Mouse (Mus musculus) v-Abl transformed pro-B cells (cell line): ENCODE measurements around the gene Cemip2.

ENCODE experiments used
- in situ Hi-C, 2 experiments: fragments of 400-800 bp; cut with MboI; formaldehyde crosslinking; loops; one replicate each; pipeline ENCODE4 v1.15.1; 2025; ENCODE audit not compliant: unreplicated experiment in 2 of 2

The Cemip2 gene

DNA sequence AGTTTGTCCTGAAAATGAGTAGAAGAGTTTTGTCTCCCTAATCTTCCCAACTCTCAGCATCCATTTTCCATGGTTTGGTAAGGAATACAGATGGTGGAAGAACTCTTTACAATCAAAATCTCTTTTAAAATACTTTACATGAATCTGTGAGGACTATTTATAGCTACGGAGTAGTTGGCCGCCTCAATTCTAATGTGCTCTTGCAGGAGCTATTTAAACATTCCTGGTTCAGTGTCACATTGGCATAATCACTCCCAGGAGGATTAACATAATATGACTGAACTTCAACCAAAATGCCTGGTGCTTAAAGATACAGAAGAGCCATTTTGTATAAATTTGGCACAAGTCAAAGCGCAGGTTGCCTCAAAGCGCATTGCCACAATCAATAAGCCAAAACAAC, 2.5 kb upstream of the Cemip2 start:
- in situ Hi-C loops: no loop called here

DNA sequence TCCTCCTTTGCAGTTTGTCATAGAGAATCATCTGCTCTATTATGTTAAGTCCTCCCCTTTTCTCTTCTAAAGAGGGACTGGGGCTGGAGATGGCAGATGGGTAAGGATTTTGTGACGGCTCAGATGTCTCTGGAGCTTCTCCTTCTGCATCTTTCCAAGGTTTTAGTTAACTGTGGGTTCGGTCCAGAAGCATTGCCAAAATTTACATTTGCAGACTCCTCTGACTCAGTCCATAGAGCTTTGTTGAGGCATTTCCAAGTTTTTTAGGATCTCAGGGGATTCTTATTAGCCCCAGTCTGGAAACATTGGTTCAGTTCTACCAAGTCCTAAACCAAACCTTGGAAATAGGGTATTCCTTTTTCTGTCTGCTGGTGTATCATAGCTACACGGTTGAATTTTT, 1.5 kb upstream of the Cemip2 start:
- in situ Hi-C loops: no loop called here

GRCm38 (mm10) chr19:21777171-21777731, 891 bp upstream of the Cemip2 start:
- in situ Hi-C loops: no loop called here

- in situ Hi-C loops: no loop called here
Measured at GRCm38 (mm10) chr19:21779106-21779505, 964 bp downstream of the Cemip2 start.

- in situ Hi-C loops: no loop called here
Measured at GRCm38 (mm10) chr19:21780663-21781062, 2.5 kb downstream of the Cemip2 start.

GRCm38 (mm10) chr19:21781066-21781786, 3.1 kb downstream of the Cemip2 start:
- in situ Hi-C loops: no loop called here

- in situ Hi-C loops: no loop called here
Measured at GRCm38 (mm10) chr19:21781787-21782432, 3.8 kb downstream of the Cemip2 start.

DNA sequence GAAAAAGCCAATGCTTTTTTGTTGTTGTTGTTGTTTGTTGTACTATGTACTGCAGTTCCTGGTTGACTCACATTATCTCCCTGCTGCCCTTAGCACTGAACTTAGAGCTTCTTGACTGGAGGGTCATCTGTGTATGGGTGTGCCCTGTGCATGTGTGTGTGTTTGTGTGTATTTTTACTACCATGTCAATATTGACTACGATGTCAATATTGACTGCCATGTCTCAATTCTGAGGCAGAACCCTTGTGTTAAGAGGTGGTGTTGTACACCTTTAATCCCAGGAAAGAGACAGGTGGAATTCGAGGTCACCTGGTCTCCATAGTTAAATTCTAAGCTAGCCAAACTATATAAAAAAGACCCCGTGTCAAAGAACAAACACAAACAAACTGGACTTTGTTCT, 5.6 kb downstream of the Cemip2 start:
- in situ Hi-C loops: no loop called here

- in situ Hi-C loops: no loop called here
Measured at GRCm38 (mm10) chr19:21784331-21785131, 6.4 kb downstream of the Cemip2 start.

DNA sequence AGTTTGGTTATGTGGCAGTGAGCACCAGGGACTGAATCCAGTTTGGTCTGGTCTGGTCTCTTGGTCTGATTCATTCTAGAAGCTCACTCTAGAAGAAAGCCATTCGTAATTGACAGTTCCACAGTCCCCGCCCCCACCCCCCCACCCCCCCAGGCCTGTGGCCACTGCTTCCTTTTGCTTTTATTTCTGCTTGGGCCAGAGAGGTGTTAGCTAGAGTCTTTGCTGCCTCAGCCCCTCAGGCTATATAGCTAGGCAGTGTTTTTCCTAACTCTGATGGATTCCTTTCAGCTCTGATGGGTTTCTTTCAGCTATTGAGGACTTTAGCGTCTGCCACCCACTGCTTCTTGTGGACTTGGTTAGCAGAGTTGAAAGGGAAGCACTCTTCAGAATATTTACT, 7.0 kb downstream of the Cemip2 start:
- in situ Hi-C loops: no loop called here

GRCm38 (mm10) chr19:21787004-21787480, 8.9 kb downstream of the Cemip2 start:
- in situ Hi-C loops: no loop called here

- in situ Hi-C loops: no loop called here
Measured at GRCm38 (mm10) chr19:21788999-21789398, 10.9 kb downstream of the Cemip2 start.

- in situ Hi-C loops: no loop called here
Measured at GRCm38 (mm10) chr19:21789676-21790075, 11.5 kb downstream of the Cemip2 start.

- in situ Hi-C loops: no loop called here
Measured at GRCm38 (mm10) chr19:21791386-21791785, 13.2 kb downstream of the Cemip2 start.

DNA sequence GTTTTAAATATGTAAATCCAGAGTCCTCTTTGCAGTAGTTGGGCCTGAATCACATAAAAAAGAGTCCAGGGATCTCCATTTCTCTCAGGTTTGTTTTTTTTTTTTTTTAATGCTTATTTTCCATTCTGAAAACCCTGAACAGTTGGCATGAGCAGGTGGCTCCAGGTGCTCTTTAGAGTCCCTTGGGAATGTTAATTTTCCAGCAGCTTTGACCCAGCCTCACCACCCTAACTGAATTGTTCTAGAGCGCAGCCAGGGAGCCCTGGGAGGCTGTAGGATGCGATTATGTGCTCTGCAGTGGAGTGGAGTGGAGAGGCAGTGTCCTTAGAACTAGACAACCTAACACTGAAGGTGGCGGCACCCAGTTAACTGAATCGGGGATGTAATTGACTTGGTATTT, 13.7 kb downstream of the Cemip2 start:
- in situ Hi-C loops: no loop called here

- in situ Hi-C loops: no loop called here
Measured at GRCm38 (mm10) chr19:21792587-21793175, 14.5 kb downstream of the Cemip2 start.

DNA sequence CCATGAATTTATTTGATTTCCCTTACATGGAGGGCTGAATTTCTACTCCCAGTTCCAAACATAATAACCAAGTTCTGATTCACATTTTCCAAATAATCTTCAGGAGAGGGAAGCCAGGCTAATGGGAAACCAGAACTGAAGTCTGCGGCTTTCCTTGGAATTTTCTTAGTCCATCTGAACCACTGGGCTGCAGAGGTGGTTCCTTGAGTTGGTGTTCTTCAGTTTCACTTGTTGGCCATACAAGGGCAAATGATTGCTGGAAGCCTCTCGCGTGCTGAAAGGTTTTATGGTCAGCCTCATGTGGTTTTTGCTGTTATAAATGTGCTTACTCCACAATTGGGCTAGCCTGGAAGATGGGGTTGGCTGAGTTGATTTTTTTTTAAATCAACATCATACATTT, 16.4 kb downstream of the Cemip2 start:
- in situ Hi-C loops: no loop called here

GRCm38 (mm10) chr19:21796333-21796732, 18.2 kb downstream of the Cemip2 start:
- in situ Hi-C loops: no loop called here

DNA sequence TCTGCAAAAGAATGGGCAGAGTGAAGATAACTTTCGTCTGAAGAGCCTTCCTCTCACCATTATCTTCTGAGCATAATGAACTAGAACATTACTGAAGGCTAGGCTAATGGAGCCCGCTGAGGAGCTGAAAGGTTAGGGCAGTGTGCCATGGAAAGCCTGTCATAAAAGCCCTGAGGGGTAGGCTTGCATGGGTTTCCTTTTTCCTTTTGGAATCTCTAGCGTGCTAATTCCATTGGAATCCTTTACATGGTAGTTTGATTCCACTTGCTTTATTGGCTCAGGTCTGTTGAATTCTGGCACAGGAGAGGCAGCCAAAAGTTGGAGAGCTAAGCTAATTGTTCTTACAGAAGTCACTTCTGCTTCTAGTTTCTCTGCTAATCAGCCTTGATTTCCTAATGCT, 20.6 kb downstream of the Cemip2 start:
- in situ Hi-C loops: no loop called here

DNA sequence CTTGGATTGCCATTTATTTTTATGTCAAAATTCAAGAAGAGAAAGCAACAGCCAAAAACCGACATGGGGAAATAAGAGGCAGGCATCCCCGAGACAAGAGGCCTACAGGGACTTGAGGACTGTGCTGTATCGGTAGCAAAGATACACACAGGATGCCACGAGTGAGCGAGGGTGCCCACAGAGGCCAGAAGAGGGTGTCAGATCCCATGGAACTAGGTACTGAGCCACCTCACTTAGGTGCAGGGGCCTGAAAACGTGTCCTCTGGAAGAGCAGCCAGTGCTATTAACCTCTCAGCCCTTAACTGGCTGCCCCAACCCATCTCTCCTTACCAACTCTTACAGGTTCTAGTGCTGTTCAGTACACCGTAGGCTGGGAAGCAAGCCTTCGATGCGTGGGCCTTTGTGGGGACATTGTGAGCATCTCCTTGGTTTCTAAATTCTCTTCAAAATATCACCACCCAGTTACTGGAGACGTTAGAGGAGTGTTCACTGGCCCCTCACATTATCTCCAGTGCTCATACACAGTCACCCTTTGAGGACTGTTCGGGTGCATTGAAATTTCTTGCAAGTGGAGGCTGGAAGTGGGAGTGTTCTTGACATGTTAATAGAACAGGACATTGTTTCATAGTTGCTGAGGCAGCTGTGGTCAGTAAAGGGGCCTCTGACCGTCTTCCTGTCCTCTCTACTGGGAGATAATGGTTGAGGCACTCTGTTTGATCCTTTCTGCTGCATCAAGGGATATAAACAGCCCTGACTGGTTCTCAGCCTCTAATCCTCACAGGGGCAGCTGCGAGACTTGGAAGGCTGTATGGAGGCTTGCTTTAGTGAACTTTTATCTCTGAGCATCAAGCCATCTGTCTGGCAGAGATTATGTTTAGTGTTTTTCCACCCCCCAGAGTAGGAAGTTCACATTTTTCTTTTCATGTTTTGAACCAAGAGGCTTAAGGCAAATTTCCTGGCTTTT, 21.6 kb downstream of the Cemip2 start:
- in situ Hi-C loops: no loop called here
